Mouse (Mus musculus): ENCODE data around the gene Cacna1b. TPM values are rescaled to one million over a fixed set of nuclear protein-coding genes. Genes with fewer than 3 reads are reported as not detected.

The Cacna1b gene
- polyA plus RNA-seq, 1 experiment from 2014 or later: 1.7 TPM

DNA sequence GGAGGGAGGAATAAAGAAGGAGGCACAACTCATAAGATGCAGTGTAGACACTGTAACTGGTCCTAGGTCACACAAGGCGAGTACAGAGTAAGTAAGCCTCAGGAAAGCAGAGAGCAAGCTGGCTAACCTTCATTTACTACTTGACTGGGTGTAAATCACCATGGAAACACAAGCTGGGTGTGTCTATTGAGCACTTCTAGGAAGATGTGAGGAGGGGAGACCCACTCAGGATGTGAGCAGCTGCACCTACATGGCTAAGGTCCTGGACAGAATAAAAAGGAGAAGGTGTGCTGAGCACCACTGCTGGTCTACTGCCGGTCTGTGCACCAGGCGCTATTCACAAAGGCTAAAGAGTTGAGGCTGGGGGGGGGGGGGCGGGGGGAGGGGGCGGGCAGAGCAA lies 13.9 kb upstream of the Cacna1b start:
- Histone ChIP-seq H3K9ac (ENCODE audit: low read length) (no peak overlapping the region), H3K27me3 (ENCODE audit: control insufficient read depth, insufficient read depth, low read length) (no peaks in the 10 kb centered on the region), H3K4me3 (ENCODE audit: low read depth, low read length) (no peak overlapping the region), H3K9me3 (ENCODE audit: control insufficient read depth, low read length) (no peaks in the 10 kb centered on the region), H3K36me3 (ENCODE audit: control insufficient read depth, insufficient read depth, low read length) (no peaks in the 10 kb centered on the region), H3K27ac (ENCODE audit: low read depth, low read length) (no peak overlapping the region), H3K4me1 (ENCODE audit: control insufficient read depth, insufficient read depth, low read length) (peaks cover 3% of the 10 kb centered on the region; the same call in 1 of the 2 replicates), H3K4me2 (no peak overlapping the region)
- ATAC-seq (ENCODE audit: low FRiP score) (peak; percentile 33; the same call in 1 of the 2 replicates), DNase-seq (ENCODE audit: low spot score, missing footprints) (no peak)
- WGBS: 9% methylated on average over 3 of the region's 5 CpGs

DNA sequence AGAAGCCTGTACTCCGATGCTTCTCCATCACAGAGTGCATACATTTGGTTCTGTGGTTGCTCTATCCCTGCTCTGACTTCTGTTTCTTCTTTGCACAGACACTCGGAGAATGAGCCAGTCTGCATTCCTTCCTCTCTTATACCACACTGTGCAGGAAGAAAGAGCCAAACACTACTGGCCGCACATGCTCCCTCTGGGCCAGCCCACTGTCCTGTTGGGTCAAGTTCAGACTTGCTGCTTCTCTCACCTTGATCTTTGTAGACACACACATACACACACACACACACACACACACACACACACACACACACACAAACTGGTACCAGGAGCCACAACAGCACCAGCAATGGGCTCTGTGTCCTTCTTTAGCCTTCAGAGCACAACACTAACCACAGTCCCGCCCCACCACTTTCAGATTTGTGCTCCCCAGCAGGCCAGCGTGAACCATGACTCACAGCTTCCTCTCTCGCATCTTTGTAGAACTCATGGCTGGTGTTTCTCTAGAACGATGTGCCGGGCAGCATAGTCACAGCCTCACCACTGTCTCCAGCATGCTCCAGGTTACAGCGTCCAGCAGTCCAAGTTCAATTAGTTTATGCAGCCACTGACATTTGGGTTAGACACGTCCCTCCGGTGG lies 13.1 kb upstream of the Cacna1b start:
- WGBS: 83% methylated on average over 11 of the region's 11 CpGs
- Histone ChIP-seq H3K4me2 (no peak overlapping the region), H3K9ac (ENCODE audit: low read length) (no peak overlapping the region), H3K27me3 (ENCODE audit: control insufficient read depth, insufficient read depth, low read length) (no peaks in the 10 kb centered on the region), H3K9me3 (ENCODE audit: control insufficient read depth, low read length) (no peaks in the 10 kb centered on the region), H3K4me3 (ENCODE audit: low read depth, low read length) (no peak overlapping the region), H3K4me1 (ENCODE audit: control insufficient read depth, insufficient read depth, low read length) (peaks cover 3% of the 10 kb centered on the region; the same call in 1 of the 2 replicates), H3K36me3 (ENCODE audit: control insufficient read depth, insufficient read depth, low read length) (no peaks in the 10 kb centered on the region), H3K27ac (ENCODE audit: low read depth, low read length) (no peak overlapping the region)
- DNase-seq (ENCODE audit: low spot score, missing footprints): no peak
- no peak for ATAC-seq (ENCODE audit: low FRiP score)

DNA sequence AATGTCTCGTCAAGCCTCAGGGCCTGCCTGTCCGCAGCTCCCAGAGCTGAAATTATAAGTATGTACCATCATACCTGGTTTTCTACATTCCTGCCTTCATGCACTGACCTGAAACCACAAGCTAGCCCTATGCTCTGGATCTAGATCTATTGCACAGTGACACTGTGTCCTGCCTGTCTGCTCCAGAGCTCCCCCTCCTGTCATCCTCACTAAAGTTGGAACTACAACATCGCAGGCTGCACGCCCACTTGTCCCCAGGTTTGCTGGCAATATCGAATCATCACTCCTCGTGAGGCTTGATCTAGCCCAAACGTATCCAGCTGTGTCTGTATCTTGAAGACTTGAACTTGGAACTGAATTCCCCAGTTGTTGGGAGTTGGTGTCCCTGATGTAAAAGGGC lies 11.9 kb upstream of the Cacna1b start:
- Histone ChIP-seq H3K27ac (ENCODE audit: low read depth, low read length) (no peak overlapping the region), H3K4me3 (ENCODE audit: low read depth, low read length) (no peak overlapping the region), H3K9ac (ENCODE audit: low read length) (no peak overlapping the region), H3K9me3 (ENCODE audit: control insufficient read depth, low read length) (no peaks in the 10 kb centered on the region), H3K4me2 (no peak overlapping the region), H3K36me3 (ENCODE audit: control insufficient read depth, insufficient read depth, low read length) (no peaks in the 10 kb centered on the region), H3K27me3 (ENCODE audit: control insufficient read depth, insufficient read depth, low read length) (no peaks in the 10 kb centered on the region; the same call in 1 of the 2 replicates), H3K4me1 (ENCODE audit: control insufficient read depth, insufficient read depth, low read length) (peaks cover 3% of the 10 kb centered on the region; the same call in 1 of the 2 replicates)
- DNase-seq (ENCODE audit: low spot score, missing footprints) (no peak), ATAC-seq (ENCODE audit: low FRiP score) (no peak)
- WGBS: 68% methylated on average over 7 of the region's 7 CpGs

DNA sequence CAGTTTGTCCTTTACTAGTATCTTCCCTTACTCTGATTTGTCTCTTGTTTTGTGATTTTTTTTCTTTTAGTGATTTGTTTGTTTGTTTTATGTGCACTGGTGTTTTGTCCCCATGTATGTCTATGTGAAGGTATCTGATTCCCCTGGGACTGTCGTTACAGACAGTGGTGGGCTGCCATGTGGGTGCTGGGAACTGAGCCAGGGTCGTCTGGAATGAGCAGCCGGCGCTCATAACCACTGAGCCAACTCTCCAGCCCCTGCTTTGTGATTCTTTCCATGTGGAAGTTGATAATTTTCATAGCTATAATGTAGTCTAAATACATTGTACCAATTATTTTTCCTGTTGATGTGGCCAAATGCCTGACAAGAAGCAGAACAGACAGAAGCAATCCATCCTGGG lies 7.9 kb upstream of the Cacna1b start:
- no peak overlapping the region for H3K4me2 ChIP-seq
- no peaks in the 10 kb centered on the region for H3K36me3 ChIP-seq (ENCODE audit: control insufficient read depth, insufficient read depth, low read length)
- peaks cover 3% of the 10 kb centered on the region; the same call in 1 of the 2 replicates for H3K4me1 ChIP-seq (ENCODE audit: control insufficient read depth, insufficient read depth, low read length)
- ATAC-seq (ENCODE audit: low FRiP score) (no peak), DNase-seq (ENCODE audit: low spot score, missing footprints) (no peak)
- no peak overlapping the region for H3K4me3 ChIP-seq (ENCODE audit: low read depth, low read length)
- WGBS: 89% methylated on average over 4 of the region's 4 CpGs
- no peak overlapping the region for H3K9ac ChIP-seq (ENCODE audit: low read length)
- no peaks in the 10 kb centered on the region for H3K9me3 ChIP-seq (ENCODE audit: control insufficient read depth, low read length)
- H3K27ac ChIP-seq (ENCODE audit: low read depth, low read length): no peak overlapping the region
- no peaks in the 10 kb centered on the region; the same call in 1 of the 2 replicates for H3K27me3 ChIP-seq (ENCODE audit: control insufficient read depth, insufficient read depth, low read length)

DNA sequence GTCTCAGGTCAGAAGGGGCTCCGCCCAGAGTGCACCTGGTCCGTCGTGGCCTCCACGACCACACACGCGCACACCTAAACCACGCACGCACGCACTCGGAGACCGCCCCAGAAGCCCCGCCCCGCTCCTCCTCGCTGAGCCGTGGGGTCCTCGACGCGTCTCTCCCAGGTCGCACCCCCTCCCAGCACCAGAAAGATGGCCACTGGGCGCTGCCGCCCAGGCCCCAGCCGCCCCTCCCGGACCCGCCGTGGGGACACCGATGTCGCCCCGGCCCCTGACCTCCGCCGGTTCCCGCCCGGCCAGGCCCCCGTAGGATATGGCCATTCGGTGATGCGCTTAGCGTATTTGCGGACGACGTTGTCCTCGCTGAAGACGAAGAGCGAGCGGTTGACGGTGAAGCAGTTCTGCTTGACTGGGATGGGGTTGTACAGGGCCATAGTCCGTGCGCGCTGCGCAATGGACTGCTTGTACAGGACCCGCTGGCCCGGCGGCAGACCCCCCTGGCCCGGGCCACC lies 449 bp downstream of the Cacna1b start:
- H3K4me2 ChIP-seq: peak overlapping the region; percentile 96
- H3K9ac ChIP-seq (ENCODE audit: low read length): peak overlapping the region; percentile 60
- under 1% methylated on average over 51 of the region's 52 CpGs for WGBS
- H3K27ac ChIP-seq (ENCODE audit: low read depth, low read length): no peak overlapping the region
- H3K4me3 ChIP-seq (ENCODE audit: low read depth, low read length): peak overlapping the region; percentile 64
- H3K27me3 ChIP-seq (ENCODE audit: control insufficient read depth, insufficient read depth, low read length): peaks cover 21% of the 10 kb centered on the region
- H3K36me3 ChIP-seq (ENCODE audit: control insufficient read depth, insufficient read depth, low read length): no peaks in the 10 kb centered on the region
- H3K4me1 ChIP-seq (ENCODE audit: control insufficient read depth, insufficient read depth, low read length): peaks cover 9% of the 10 kb centered on the region; the same call in 1 of the 2 replicates
- ATAC-seq (ENCODE audit: low FRiP score) (peak; percentile 73), DNase-seq (ENCODE audit: low spot score, missing footprints) (peak; percentile 86)
- H3K9me3 ChIP-seq (ENCODE audit: control insufficient read depth, low read length): no peaks in the 10 kb centered on the region

DNA sequence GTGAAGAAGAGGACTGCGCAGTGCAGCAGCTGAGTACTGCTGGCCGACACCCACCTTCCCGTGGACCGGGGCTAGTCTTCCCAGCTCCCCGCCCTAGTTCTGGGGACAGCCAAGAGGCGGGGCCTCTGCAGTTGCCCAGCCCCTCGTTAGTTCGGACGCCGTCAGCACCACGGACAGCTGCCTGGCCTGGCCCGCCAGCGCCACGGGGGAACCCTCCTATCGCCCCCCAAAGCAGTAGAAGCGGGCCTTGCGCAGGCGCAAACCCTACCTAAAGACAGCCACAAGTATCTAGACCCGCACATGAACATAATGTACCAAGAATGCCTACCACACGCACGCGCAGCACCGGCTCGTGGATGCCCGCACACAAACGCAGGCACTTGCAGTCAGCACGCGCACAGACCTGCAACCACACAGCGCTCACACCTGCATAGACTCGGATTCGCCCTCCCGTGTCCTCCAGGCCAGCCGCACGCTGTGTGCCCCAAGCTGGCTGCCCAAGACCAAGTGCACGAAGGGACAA lies 968 bp downstream of the Cacna1b start:
- under 1% methylated on average over 35 of the region's 35 CpGs for WGBS
- ATAC-seq (ENCODE audit: low FRiP score): peak; percentile 51
- peaks cover 9% of the 10 kb centered on the region; the same call in 1 of the 2 replicates for H3K4me1 ChIP-seq (ENCODE audit: control insufficient read depth, insufficient read depth, low read length)
- H3K36me3 ChIP-seq (ENCODE audit: control insufficient read depth, insufficient read depth, low read length): no peaks in the 10 kb centered on the region
- peak overlapping the region; percentile 60 for H3K9ac ChIP-seq (ENCODE audit: low read length)
- peak overlapping the region; percentile 96 for H3K4me2 ChIP-seq
- H3K27me3 ChIP-seq (ENCODE audit: control insufficient read depth, insufficient read depth, low read length): peaks cover 21% of the 10 kb centered on the region
- no peak overlapping the region for H3K27ac ChIP-seq (ENCODE audit: low read depth, low read length)
- no peaks in the 10 kb centered on the region for H3K9me3 ChIP-seq (ENCODE audit: control insufficient read depth, low read length)
- peak overlapping the region; percentile 64 for H3K4me3 ChIP-seq (ENCODE audit: low read depth, low read length)
- peak; percentile 97 for DNase-seq (ENCODE audit: low spot score, missing footprints)

DNA sequence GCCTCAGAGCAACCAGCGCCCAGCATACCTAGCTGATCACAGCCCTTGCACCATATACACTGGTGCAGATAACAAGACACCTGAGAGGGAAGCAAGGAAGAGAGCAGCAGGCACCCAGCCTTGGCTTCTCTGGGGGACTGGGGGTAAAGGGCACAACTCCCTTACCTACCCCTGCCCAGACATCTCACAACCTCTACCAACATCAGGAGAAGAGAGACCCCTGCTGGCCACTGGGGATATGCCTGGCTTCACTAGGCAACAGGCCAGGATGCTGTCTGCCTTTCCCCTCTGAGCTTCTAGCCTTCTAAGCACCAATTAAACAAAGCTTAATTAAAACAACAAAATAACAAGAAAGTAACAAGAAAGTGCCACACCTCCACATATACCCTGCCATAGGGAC lies 7.7 kb downstream of the Cacna1b start:
- ATAC-seq (ENCODE audit: low FRiP score): peak; percentile 54; the same call in 1 of the 2 replicates
- no peaks in the 10 kb centered on the region for H3K4me1 ChIP-seq (ENCODE audit: control insufficient read depth, insufficient read depth, low read length)
- H3K27me3 ChIP-seq (ENCODE audit: control insufficient read depth, insufficient read depth, low read length): no peaks in the 10 kb centered on the region
- no peak overlapping the region for H3K4me3 ChIP-seq (ENCODE audit: low read depth, low read length)
- H3K4me2 ChIP-seq: no peak overlapping the region
- no peak overlapping the region for H3K9ac ChIP-seq (ENCODE audit: low read length)
- H3K27ac ChIP-seq (ENCODE audit: low read depth, low read length): no peak overlapping the region
- peak; percentile 93 for DNase-seq (ENCODE audit: low spot score, missing footprints)
- H3K9me3 ChIP-seq (ENCODE audit: control insufficient read depth, low read length): no peaks in the 10 kb centered on the region
- no peaks in the 10 kb centered on the region for H3K36me3 ChIP-seq (ENCODE audit: control insufficient read depth, insufficient read depth, low read length)
- WGBS: 93% methylated on average over 1 of the region's 1 CpGs

DNA sequence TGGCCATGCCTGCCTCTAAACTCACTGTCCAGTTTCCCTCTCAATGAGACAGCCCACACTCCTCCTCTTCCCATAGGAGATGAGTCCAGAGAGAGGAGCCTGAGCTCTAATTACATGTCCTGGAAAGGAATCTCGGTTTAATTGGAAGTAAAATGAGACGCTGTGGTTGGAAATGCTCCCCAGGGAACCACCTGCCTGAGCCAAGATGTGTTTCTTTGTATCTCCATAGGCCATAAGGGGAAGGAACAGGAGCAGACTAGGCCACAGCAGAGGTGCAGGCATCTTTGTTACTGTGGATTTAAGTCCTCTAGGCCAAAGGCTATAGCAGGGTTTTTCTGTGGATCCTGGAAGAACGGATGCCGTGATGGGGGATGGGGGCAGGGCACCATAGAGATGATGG lies 10.4 kb downstream of the Cacna1b start:
- no peaks in the 10 kb centered on the region for H3K36me3 ChIP-seq (ENCODE audit: control insufficient read depth, insufficient read depth, low read length)
- 81% methylated on average over 4 of the region's 4 CpGs for WGBS
- no peaks in the 10 kb centered on the region for H3K4me1 ChIP-seq (ENCODE audit: control insufficient read depth, insufficient read depth, low read length)
- no peaks in the 10 kb centered on the region for H3K9me3 ChIP-seq (ENCODE audit: control insufficient read depth, low read length)
- ATAC-seq (ENCODE audit: low FRiP score) (no peak), DNase-seq (ENCODE audit: low spot score, missing footprints) (no peak)
- H3K9ac ChIP-seq (ENCODE audit: low read length): no peak overlapping the region
- no peak overlapping the region for H3K4me2 ChIP-seq
- no peaks in the 10 kb centered on the region for H3K27me3 ChIP-seq (ENCODE audit: control insufficient read depth, insufficient read depth, low read length)
- H3K27ac ChIP-seq (ENCODE audit: low read depth, low read length): no peak overlapping the region
- H3K4me3 ChIP-seq (ENCODE audit: low read depth, low read length): no peak overlapping the region

DNA sequence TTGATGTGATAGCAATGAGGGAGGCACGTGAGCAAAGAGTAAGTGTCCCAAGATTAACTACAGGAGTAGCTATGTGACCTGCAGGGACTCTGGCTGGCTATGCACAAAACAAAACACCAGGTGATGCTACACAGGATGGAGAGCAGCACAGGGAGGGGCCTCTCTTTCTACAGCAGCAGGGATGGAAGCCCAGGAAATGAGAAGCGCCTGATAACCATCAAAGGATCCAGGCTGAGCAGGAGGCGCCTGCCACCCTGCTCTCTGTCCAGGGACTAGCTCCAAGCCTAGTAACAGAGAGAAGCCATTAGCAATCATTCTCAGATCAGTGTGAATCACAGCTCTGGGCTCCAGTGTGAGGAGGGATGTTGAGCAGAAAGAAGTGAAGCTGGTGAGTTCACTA lies 12.9 kb downstream of the Cacna1b start:
- H3K9me3 ChIP-seq (ENCODE audit: control insufficient read depth, low read length): no peaks in the 10 kb centered on the region
- H3K9ac ChIP-seq (ENCODE audit: low read length): no peak overlapping the region
- WGBS: 72% methylated on average over 3 of the region's 3 CpGs
- no peaks in the 10 kb centered on the region for H3K36me3 ChIP-seq (ENCODE audit: control insufficient read depth, insufficient read depth, low read length)
- no peak overlapping the region for H3K4me3 ChIP-seq (ENCODE audit: low read depth, low read length)
- no peak for DNase-seq (ENCODE audit: low spot score, missing footprints)
- no peak for ATAC-seq (ENCODE audit: low FRiP score)
- no peak overlapping the region for H3K4me2 ChIP-seq
- H3K4me1 ChIP-seq (ENCODE audit: control insufficient read depth, insufficient read depth, low read length): no peaks in the 10 kb centered on the region
- no peak overlapping the region for H3K27ac ChIP-seq (ENCODE audit: low read depth, low read length)
- H3K27me3 ChIP-seq (ENCODE audit: control insufficient read depth, insufficient read depth, low read length): no peaks in the 10 kb centered on the region
